Mouse (Mus musculus): ENCODE measurements around the gene Efnb2. TPM values are rescaled to one million over a fixed set of nuclear protein-coding genes. Genes with fewer than 3 reads are reported as not detected.

Gene Efnb2
- total and polyA plus RNA-seq, 3 experiments, result 0.12 to 0.19 TPM; not detected in 1

DNA sequence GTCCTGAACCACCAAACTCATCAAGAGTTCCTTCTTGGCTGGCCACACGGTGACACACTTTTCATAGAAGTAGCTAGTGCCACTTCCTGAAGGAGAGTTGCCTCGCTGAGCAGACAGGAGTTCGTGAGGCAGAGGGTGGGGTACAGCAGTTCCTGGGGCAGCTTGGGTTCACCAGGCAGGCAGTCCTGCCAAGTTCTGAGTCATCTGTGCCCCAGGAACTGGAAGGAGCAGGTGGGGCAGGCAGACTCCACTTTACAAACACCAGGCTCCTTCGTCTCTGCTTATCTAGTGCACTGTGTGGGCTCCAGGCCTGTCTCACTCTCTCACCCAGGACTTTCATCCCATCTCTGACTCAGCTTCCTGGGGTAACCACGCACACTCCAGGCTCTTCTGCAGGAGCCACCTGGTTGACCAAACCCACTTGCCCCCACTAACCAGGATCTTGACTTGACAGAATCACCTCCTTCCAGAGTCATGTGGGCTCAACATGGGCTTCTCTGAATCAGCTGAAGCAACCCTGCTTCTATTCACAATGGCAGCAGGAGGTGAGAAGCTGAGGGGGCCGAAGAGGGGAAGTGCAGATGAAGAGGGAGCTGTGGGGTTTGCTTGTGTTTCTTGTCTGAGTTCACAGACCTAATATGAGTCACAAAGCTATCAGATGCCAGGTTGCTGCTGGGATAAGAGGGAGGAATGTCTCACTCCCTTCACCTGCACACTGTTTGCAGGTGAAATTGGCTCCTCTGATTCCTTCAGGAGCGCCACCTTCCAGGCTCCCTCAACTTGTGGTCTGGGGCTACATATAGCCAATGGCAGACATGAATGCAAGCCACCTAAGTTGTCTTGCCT lies 58.2 kb downstream of the Efnb2 start:
- Histone ChIP-seq H3K4me1 (ENCODE audit: control insufficient read depth in 1 of 2, insufficient read depth in 2 of 2, low read length in 2 of 2) (no peaks in the 10 kb centered on the region), H3K36me3 (ENCODE audit: control insufficient read depth in 1 of 2, insufficient read depth in 2 of 2, low read length in 2 of 2) (no peaks in the 10 kb centered on the region), H3K79me2 (ENCODE audit: control insufficient read depth, insufficient read depth, low read length, poor library complexity) (no peaks in the 10 kb centered on the region), H3K27ac (ENCODE audit: control insufficient read depth, low read depth, low read length) (no peak overlapping the region), H3K9me3 (replicated peaks; ENCODE audit: insufficient read depth, low read length) (no peaks in the 10 kb centered on the region), H3K4me3 (ENCODE audit: control insufficient read depth in 1 of 2, insufficient read depth in 1 of 2, low read depth in 2 of 2, low read length in 2 of 2) (no peak overlapping the region), H3K27me3 (ENCODE audit: control insufficient read depth in 1 of 2, insufficient read depth in 2 of 2, low read length in 2 of 2) (no peaks in the 10 kb centered on the region), H3K9ac (ENCODE audit: control insufficient read depth, low read depth, low read length, poor library complexity, severe bottlenecking) (no peak overlapping the region)
- no peak for TF ChIP-seq ELF1 (IDR thresholded peaks at IDR 0.05; ENCODE audit: low read depth, low read length)
- DNase-seq (ENCODE audit: low read depth, low spot score), result peak; percentile 3

DNA sequence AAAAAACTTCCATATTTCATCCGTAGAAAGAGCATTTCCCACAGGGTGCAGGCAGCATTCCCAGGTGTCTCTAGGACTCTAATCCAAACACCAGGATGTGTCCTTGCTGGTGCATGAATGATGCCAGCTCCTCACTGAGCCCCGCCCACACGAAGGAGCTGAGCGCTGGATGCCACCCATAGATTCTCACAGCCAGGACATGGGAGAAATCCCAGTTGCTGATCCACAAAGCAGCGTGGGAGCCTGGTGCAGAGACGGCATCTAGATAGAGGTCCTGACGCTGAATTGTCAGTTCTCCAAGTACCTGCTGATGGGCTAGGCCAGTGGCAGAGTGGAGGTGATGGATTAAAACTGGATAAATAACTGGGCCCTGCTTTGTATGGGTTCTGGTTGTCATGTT lies 61.1 kb downstream of the Efnb2 start:
- H3K9ac ChIP-seq (ENCODE audit: control insufficient read depth, low read depth, low read length, poor library complexity, severe bottlenecking), result no peak overlapping the region
- H3K4me1 ChIP-seq (ENCODE audit: control insufficient read depth in 1 of 2, insufficient read depth in 2 of 2, low read length in 2 of 2), result no peaks in the 10 kb centered on the region
- no peaks in the 10 kb centered on the region for H3K27me3 ChIP-seq (ENCODE audit: control insufficient read depth in 1 of 2, insufficient read depth in 2 of 2, low read length in 2 of 2)
- H3K79me2 ChIP-seq (ENCODE audit: control insufficient read depth, insufficient read depth, low read length, poor library complexity), result no peaks in the 10 kb centered on the region
- no peak overlapping the region for H3K4me3 ChIP-seq (ENCODE audit: control insufficient read depth in 1 of 2, insufficient read depth in 1 of 2, low read depth in 2 of 2, low read length in 2 of 2)
- no peaks in the 10 kb centered on the region for H3K36me3 ChIP-seq (ENCODE audit: control insufficient read depth in 1 of 2, insufficient read depth in 2 of 2, low read length in 2 of 2)
- no peaks in the 10 kb centered on the region for H3K9me3 ChIP-seq (replicated peaks; ENCODE audit: insufficient read depth, low read length)
- DNase-seq (ENCODE audit: low read depth, low spot score), result no peak
- H3K27ac ChIP-seq (ENCODE audit: control insufficient read depth, low read depth, low read length), result no peak overlapping the region
- no peak for TF ChIP-seq E2F4 (IDR thresholded peaks at IDR 0.05; ENCODE audit: borderline replicate concordance, low read depth, low read length)
- TF ChIP-seq MXI1 (IDR thresholded peaks at IDR 0.05; ENCODE audit: low read depth, low read length), result no peak

- Histone ChIP-seq H3K9ac (ENCODE audit: control insufficient read depth, low read depth, low read length, poor library complexity, severe bottlenecking) (no peak overlapping the region), H3K4me3 (ENCODE audit: control insufficient read depth in 1 of 2, insufficient read depth in 1 of 2, low read depth in 2 of 2, low read length in 2 of 2) (no peak overlapping the region), H3K9me3 (replicated peaks; ENCODE audit: insufficient read depth, low read length) (no peaks in the 10 kb centered on the region), H3K27me3 (ENCODE audit: control insufficient read depth in 1 of 2, insufficient read depth in 2 of 2, low read length in 2 of 2) (no peaks in the 10 kb centered on the region), H3K4me1 (ENCODE audit: control insufficient read depth in 1 of 2, insufficient read depth in 2 of 2, low read length in 2 of 2) (no peaks in the 10 kb centered on the region), H3K79me2 (ENCODE audit: control insufficient read depth, insufficient read depth, low read length, poor library complexity) (no peaks in the 10 kb centered on the region), H3K27ac (ENCODE audit: control insufficient read depth, low read depth, low read length) (no peak overlapping the region), H3K36me3 (ENCODE audit: control insufficient read depth in 1 of 2, insufficient read depth in 2 of 2, low read length in 2 of 2) (no peaks in the 10 kb centered on the region)
- no peak for TF ChIP-seq ELF1 (IDR thresholded peaks at IDR 0.05; ENCODE audit: low read depth, low read length)
- TF ChIP-seq MAZ (IDR thresholded peaks at IDR 0.05; ENCODE audit: low read depth, low read length), result no peak
- no peak for TF ChIP-seq SMC3 (IDR thresholded peaks at IDR 0.05; ENCODE audit: low read depth, low read length)
- TF ChIP-seq BHLHE40 (IDR thresholded peaks at IDR 0.05; ENCODE audit: borderline replicate concordance, low read depth, low read length), result no peak
- no peak for TF ChIP-seq CHD1 (IDR thresholded peaks at IDR 0.05; ENCODE audit: low read depth, low read length)
- no peak for TF ChIP-seq NRF1 (IDR thresholded peaks at IDR 0.05; ENCODE audit: insufficient read depth, low read depth, low read length, poor library complexity, severe bottlenecking)
- no peak for TF ChIP-seq MYB (IDR thresholded peaks at IDR 0.05; ENCODE audit: low read depth, low read length)
- TF ChIP-seq SIN3A (IDR thresholded peaks at IDR 0.05; ENCODE audit: low read length), result no peak
- TF ChIP-seq RCOR1 (IDR thresholded peaks at IDR 0.05; ENCODE audit: low read depth, low read length), result no peak
- TF ChIP-seq MAFK (IDR thresholded peaks at IDR 0.05; ENCODE audit: borderline replicate concordance, low read depth, low read length), result no peak
- TF ChIP-seq MYC (IDR thresholded peaks at IDR 0.05; ENCODE audit: low read depth, low read length), result no peak
- no peak for TF ChIP-seq CHD2 (IDR thresholded peaks at IDR 0.05; ENCODE audit: low read length)
- TF ChIP-seq USF1 (IDR thresholded peaks at IDR 0.05; ENCODE audit: low read depth, low read length), result no peak
- no peak for TF ChIP-seq JUND (IDR thresholded peaks at IDR 0.05; ENCODE audit: low read depth, low read length)
- no peak for TF ChIP-seq GATA1 (IDR thresholded peaks at IDR 0.05; ENCODE audit: low read depth, low read length)
- no peak for TF ChIP-seq CTCF (IDR thresholded peaks at IDR 0.05 in 2 of 3, conservative IDR thresholded peaks at IDR 0.05 in 1 of 3; ENCODE audit: control insufficient read depth in 1 of 3, insufficient read depth in 1 of 3, low read depth in 2 of 3, low read length in 3 of 3, poor library complexity in 1 of 3, severe bottlenecking in 1 of 3)
- no peak for TF ChIP-seq GABPA (IDR thresholded peaks at IDR 0.05; ENCODE audit: low read depth, low read length)
- DNase-seq (ENCODE audit: low read depth, low spot score), result no peak
Measured at GRCm38 (mm10) chr8:8597434-8597833, 63.6 kb downstream of the Efnb2 start.

Measured in MEL (cell line).